Mouse (Mus musculus): ENCODE measurements around the gene Gm26602. TPM values are rescaled to one million over a fixed set of nuclear protein-coding genes. Genes with fewer than 3 reads are reported as not detected.

Gene Gm26602
- polyA plus RNA-seq, 1 experiment from 2014 or later: 2.9 TPM

DNA sequence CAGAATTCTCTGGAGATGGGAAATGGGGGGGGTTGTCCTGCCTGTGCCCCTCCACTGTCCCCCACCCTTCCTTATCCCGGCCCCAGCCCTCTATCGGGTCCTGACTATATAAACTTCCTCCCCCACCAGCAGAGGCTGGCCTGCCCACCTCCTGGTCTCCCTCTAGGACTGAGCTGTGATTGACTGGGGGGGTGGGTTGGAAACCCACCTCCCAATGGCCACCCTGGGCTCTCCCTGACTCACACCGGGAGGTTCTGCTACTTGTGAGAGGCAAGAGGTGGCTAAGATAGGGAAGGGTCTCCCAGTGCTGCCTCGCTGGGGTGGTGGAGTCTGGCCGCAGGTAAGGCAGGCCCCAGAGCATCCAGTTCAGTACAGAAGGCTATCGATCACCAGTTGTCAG lies 36.8 kb downstream of the Gm26602 start:
- H3K36me3 ChIP-seq (ENCODE audit: control insufficient read depth, insufficient read depth): peaks cover 44% of the 10 kb centered on the region
- no peak overlapping the region for H3K4me3 ChIP-seq (ENCODE audit: low read depth, low read length)
- H3K9me3 ChIP-seq (ENCODE audit: control insufficient read depth): no peaks in the 10 kb centered on the region
- no peak for TF ChIP-seq CTCF (IDR thresholded peaks at IDR 0.05; ENCODE audit: low read depth)
- H3K27me3 ChIP-seq (replicated peaks; ENCODE audit: control insufficient read depth, insufficient read depth, low read length): no peaks in the 10 kb centered on the region
- H3K27ac ChIP-seq (ENCODE audit: low read depth, low read length): peak overlapping the region; percentile 88; the same call in 1 of the 2 replicates
- peak overlapping the region; percentile 64 for H3K4me2 ChIP-seq (replicated peaks; ENCODE audit: low read depth)
- H3K4me1 ChIP-seq (replicated peaks; ENCODE audit: control insufficient read depth, insufficient read depth, low read length): peaks cover 24% of the 10 kb centered on the region
- ATAC-seq: no peak
- H3K9ac ChIP-seq (ENCODE audit: low read depth, low read length): no peak overlapping the region
- WGBS: 61% methylated on average over 6 of the region's 6 CpGs

DNA sequence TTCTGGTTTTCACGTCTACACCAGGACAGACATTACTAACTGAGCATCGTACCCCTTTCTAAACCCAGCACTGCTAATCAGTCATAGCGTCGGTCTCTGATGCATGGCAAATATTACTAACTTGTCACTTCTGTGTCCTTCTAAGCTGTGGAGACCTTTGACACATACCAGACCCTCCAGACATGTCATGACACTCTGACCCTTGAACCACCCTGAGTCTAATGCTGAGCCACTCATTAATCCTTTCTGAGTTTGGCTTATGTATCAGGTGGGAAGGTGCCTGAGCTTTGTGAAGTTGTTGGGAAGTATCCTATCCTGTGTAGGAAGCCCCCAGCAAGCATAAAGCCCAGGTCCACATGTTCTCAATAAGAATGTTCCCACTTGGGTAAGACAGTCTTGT lies 39.2 kb downstream of the Gm26602 start:
- WGBS: 62% methylated on average over 4 of the region's 4 CpGs
- ATAC-seq: no peak
- peaks cover 48% of the 10 kb centered on the region for H3K36me3 ChIP-seq (ENCODE audit: control insufficient read depth, insufficient read depth)
- no peaks in the 10 kb centered on the region for H3K27me3 ChIP-seq (replicated peaks; ENCODE audit: control insufficient read depth, insufficient read depth, low read length)
- no peaks in the 10 kb centered on the region for H3K9me3 ChIP-seq (ENCODE audit: control insufficient read depth)
- H3K4me1 ChIP-seq (replicated peaks; ENCODE audit: control insufficient read depth, insufficient read depth, low read length): peaks cover 20% of the 10 kb centered on the region
- TF ChIP-seq CTCF (IDR thresholded peaks at IDR 0.05; ENCODE audit: low read depth): no peak
- H3K27ac ChIP-seq (ENCODE audit: low read depth, low read length): no peak overlapping the region
- no peak overlapping the region for H3K4me3 ChIP-seq (ENCODE audit: low read depth, low read length)
- H3K4me2 ChIP-seq (replicated peaks; ENCODE audit: low read depth): no peak overlapping the region
- no peak overlapping the region for H3K9ac ChIP-seq (ENCODE audit: low read depth, low read length)

- Histone ChIP-seq H3K27me3 (replicated peaks; ENCODE audit: control insufficient read depth, insufficient read depth, low read length) (no peaks in the 10 kb centered on the region), H3K36me3 (ENCODE audit: control insufficient read depth, insufficient read depth) (peaks cover 48% of the 10 kb centered on the region), H3K4me1 (replicated peaks; ENCODE audit: control insufficient read depth, insufficient read depth, low read length) (peaks cover 18% of the 10 kb centered on the region), H3K27ac (ENCODE audit: low read depth, low read length) (no peak overlapping the region), H3K4me2 (replicated peaks; ENCODE audit: low read depth) (no peak overlapping the region), H3K9me3 (ENCODE audit: control insufficient read depth) (no peaks in the 10 kb centered on the region), H3K9ac (ENCODE audit: low read depth, low read length) (no peak overlapping the region), H3K4me3 (ENCODE audit: low read depth, low read length) (no peak overlapping the region)
- TF ChIP-seq CTCF (IDR thresholded peaks at IDR 0.05; ENCODE audit: low read depth): no peak
- no peak for ATAC-seq
- 87% methylated on average over 18 of the region's 18 CpGs for WGBS
These were observed 40.0 kb downstream of the Gm26602 start for GRCm38 (mm10) chr10:79950661-79951060.

GRCm38 (mm10) chr10:79953946-79954345 lies 43.3 kb downstream of the Gm26602 start:
- no peaks in the 10 kb centered on the region for H3K9me3 ChIP-seq (ENCODE audit: control insufficient read depth)
- H3K27ac ChIP-seq (ENCODE audit: low read depth, low read length): no peak overlapping the region
- H3K27me3 ChIP-seq (replicated peaks; ENCODE audit: control insufficient read depth, insufficient read depth, low read length): no peaks in the 10 kb centered on the region
- H3K4me2 ChIP-seq (replicated peaks; ENCODE audit: low read depth): no peak overlapping the region
- TF ChIP-seq CTCF (IDR thresholded peaks at IDR 0.05; ENCODE audit: low read depth): peak; percentile 85
- H3K4me1 ChIP-seq (replicated peaks; ENCODE audit: control insufficient read depth, insufficient read depth, low read length): no peaks in the 10 kb centered on the region
- H3K9ac ChIP-seq (ENCODE audit: low read depth, low read length): no peak overlapping the region
- no peak overlapping the region for H3K4me3 ChIP-seq (ENCODE audit: low read depth, low read length)
- ATAC-seq: no peak
- peaks cover 40% of the 10 kb centered on the region for H3K36me3 ChIP-seq (ENCODE audit: control insufficient read depth, insufficient read depth)
- 90% methylated on average over 6 of the region's 6 CpGs for WGBS

DNA sequence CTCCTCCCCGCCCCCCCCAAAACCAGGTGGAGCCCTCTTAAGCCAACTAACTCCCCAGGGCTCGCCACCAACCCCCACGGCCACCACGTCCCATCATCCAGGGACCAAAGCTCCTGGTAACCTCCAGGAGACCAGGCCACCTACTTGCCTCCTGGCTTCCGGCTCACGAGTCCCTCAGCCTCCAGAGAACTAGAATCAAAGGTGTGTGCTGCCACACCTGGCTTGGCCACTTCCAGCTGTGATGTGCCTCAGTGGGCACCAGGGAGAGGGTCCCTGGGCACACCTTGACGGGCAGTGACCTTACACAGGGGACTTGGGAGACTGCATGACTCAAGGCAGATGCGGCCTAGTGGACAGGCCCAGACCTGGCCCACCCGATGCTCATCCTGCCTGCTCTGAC lies 45.0 kb downstream of the Gm26602 start:
- Histone ChIP-seq H3K9me3 (ENCODE audit: control insufficient read depth) (no peaks in the 10 kb centered on the region), H3K27ac (ENCODE audit: low read depth, low read length) (no peak overlapping the region), H3K36me3 (ENCODE audit: control insufficient read depth, insufficient read depth) (peaks cover 23% of the 10 kb centered on the region), H3K4me2 (replicated peaks; ENCODE audit: low read depth) (no peak overlapping the region), H3K9ac (ENCODE audit: low read depth, low read length) (no peak overlapping the region), H3K4me1 (replicated peaks; ENCODE audit: control insufficient read depth, insufficient read depth, low read length) (no peaks in the 10 kb centered on the region), H3K27me3 (replicated peaks; ENCODE audit: control insufficient read depth, insufficient read depth, low read length) (no peaks in the 10 kb centered on the region), H3K4me3 (ENCODE audit: low read depth, low read length) (no peak overlapping the region)
- TF ChIP-seq CTCF (IDR thresholded peaks at IDR 0.05; ENCODE audit: low read depth): no peak
- 75% methylated on average over 9 of the region's 9 CpGs for WGBS
- no peak for ATAC-seq

DNA sequence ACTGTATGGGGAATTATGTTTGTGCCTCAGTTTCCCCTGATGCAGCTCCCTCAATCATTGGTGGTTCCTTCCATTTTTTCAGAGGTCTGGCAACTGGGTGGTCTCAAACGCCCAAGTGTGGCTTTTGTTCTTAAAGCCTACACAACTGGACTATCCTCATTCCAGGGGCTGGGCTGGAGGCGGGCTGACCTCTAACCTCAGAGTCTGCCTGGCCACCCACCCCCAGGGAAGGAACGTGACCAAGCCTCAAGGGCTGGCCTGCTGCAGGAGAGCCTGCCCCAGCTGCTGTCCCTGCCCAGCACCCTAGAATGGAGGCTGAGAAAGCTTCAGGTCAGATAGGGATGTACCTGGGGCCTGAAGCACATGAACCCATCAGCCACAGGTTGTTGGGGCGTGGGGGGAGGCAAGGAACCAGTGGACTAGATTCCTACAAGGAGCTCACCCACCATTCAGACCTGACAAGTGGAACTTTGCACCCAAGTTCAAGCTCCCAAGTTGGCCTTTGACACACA lies 46.0 kb downstream of the Gm26602 start:
- H3K4me2 ChIP-seq (replicated peaks; ENCODE audit: low read depth): no peak overlapping the region
- no peaks in the 10 kb centered on the region for H3K4me1 ChIP-seq (replicated peaks; ENCODE audit: control insufficient read depth, insufficient read depth, low read length)
- no peaks in the 10 kb centered on the region for H3K27me3 ChIP-seq (replicated peaks; ENCODE audit: control insufficient read depth, insufficient read depth, low read length)
- no peak overlapping the region for H3K27ac ChIP-seq (ENCODE audit: low read depth, low read length)
- 43% methylated on average over 4 of the region's 4 CpGs for WGBS
- no peak for TF ChIP-seq CTCF (IDR thresholded peaks at IDR 0.05; ENCODE audit: low read depth)
- no peak overlapping the region for H3K4me3 ChIP-seq (ENCODE audit: low read depth, low read length)
- no peak overlapping the region for H3K9ac ChIP-seq (ENCODE audit: low read depth, low read length)
- ATAC-seq: no peak
- no peaks in the 10 kb centered on the region for H3K9me3 ChIP-seq (ENCODE audit: control insufficient read depth)
- H3K36me3 ChIP-seq (ENCODE audit: control insufficient read depth, insufficient read depth): peaks cover 13% of the 10 kb centered on the region

Measured in intestine, postnatal 0 days (tissue).